Mouse (Mus musculus): ENCODE measurements around the gene Pgm2l1. TPM values are rescaled to one million over a fixed set of nuclear protein-coding genes. Genes with fewer than 3 reads are reported as not detected.

The Pgm2l1 gene
- total RNA-seq, 1 experiment from 2014 or later, result 6.7 TPM

DNA sequence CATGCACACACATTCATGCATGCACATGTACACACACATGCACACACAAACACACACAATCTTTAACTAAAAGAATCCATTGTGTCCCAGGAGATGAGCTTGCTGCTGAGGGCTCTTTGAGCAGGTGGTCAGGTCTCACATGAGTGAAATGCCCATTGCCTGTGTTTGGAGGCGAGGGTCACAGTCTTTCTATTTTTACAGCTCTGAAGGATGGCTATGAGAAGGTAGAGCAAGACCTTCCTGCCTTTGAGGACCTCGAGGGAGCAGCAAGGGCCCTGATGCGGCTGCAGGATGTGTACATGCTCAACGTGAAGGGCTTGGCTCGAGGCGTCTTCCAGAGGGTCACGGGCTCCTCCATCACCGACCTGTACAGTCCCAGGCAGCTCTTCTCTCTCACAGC lies 66.4 kb downstream of the Pgm2l1 start:
- no peak for DNase-seq

DNA sequence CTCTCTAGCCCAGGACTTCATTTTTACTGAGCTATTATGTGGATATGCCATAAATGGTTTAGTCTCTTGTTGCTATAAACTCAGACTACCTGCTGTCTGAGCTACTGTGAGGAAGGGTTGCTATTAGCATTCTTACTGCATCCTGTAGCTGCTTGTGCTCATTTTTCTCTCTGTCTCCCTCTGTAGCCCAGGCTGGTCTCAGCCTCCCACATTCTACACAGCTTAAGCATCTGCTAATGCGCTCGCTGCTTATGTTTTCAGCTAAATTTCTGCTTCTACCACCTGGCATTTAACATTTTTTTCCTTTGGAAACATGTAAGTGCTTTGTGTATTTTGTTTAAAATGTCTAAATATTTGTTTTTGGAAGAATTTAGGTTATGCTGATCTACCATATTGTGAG lies 68.6 kb downstream of the Pgm2l1 start:
- no peak for DNase-seq

DNA sequence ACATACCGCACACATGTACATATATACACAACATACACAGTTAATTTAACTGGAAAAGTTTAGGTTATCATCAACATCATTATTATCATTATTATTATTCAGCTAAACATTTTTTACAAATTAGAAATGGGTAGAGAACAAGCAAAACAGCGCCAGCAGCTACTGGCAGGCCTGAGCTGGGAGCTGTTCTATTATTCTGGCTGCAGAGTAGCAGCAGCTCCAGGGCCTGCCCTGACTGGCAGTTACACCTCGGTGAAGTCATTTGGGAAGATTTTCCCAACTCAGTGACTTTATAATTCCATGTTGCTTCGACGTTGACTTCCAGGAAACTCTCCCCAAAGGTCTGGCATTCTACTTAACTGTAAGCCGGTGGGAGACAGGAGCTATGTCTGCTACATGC lies 69.5 kb downstream of the Pgm2l1 start:
- no peak for DNase-seq

DNA sequence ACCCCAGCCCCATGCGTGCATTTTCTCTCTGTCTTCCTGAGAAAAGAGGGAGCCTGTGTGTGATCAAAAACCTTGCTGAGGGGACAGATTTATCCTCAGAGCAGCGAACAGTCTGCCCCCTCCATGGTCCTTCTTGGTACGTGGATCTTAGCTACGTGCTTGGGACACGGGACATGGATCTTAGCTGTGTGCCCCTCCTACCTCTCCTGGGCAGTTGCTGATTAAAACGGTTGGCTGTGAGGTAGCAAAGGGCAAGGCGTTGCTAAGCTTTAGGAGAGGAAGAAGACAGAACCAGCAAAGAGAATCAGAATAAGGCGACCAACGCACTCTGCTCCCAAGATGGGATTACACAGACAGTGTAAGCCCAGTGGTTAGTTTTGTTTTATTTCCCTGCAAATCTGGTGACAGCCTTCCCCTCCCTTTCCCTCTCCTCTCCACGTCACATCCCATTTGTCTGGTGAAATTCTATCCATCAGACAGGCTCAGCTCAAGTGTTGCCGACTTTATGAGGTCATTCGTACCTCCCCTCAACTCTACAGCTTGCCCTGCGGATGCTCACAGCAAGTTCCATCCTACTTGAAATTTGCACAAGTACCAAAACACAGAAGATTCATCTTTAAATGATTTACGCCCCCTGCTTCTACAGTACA lies 71.8 kb downstream of the Pgm2l1 start:
- DNase-seq, result no peak

- DNase-seq, result no peak
These were observed 74.2 kb downstream of the Pgm2l1 start for GRCm38 (mm10) chr7:100301390-100301789.

DNA sequence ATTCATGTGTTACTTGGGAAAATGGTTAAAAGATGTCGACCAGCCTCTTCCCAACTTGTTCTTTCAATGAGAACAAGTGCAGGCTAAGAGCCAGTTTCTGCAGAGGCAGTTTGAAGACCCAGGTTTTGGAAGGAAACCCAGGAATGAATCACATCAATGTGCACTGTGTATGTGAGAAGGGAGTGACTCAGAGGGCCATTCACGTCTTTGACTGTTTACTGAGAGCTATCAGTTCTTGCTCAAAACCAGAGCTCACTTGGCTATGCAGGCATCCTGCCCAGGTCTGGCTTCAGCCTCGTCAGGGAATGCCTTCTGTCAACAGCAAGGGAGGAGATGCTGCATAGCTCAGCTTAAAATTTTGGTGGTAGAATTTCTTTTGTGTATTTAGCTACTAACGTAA lies 75.1 kb downstream of the Pgm2l1 start:
- DNase-seq, result peak; percentile 69

DNA sequence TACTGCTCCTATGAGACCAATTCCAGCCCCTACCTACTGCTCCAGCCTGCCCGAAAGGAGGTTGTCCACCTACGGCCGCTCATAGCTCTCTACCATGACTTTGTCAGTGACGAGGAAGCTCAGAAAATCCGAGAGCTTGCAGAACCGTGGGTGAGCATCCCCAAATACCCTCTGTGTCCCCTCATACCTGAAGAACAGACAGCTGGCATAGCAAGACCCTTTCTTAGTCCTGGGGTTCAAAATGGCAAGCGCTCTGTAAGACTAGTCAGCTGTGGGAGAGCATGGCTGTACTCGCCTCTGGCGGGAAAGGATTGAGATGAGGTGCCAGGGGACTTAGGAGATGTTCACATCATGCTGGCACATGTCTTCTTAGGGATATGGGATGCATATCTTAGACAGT lies 78.7 kb downstream of the Pgm2l1 start:
- DNase-seq, result no peak

- DNase-seq, result no peak
These were observed 80.9 kb downstream of the Pgm2l1 start for GRCm38 (mm10) chr7:100307872-100308653.

DNA sequence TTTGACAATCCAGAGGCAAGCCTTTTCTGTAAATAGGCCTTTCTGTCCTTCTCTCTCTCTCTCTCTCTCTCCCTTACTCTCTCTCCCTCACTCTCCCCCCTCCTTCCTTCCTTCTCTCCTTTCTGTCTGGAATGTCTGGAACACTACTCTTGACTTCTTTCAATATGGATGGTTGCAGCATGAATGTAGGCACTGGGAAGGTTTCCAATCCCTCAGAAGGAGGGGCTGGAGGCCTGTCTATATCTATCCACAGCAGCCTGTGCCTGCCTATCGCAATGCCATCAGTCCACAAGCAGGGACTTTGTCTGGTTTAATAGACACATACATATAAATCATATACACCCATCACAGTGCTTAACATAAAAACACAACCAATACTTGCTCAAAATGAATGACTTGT lies 82.0 kb downstream of the Pgm2l1 start:
- DNase-seq, result no peak

- no peak for DNase-seq
These were observed 82.5 kb downstream of the Pgm2l1 start for GRCm38 (mm10) chr7:100309679-100310078.

DNA sequence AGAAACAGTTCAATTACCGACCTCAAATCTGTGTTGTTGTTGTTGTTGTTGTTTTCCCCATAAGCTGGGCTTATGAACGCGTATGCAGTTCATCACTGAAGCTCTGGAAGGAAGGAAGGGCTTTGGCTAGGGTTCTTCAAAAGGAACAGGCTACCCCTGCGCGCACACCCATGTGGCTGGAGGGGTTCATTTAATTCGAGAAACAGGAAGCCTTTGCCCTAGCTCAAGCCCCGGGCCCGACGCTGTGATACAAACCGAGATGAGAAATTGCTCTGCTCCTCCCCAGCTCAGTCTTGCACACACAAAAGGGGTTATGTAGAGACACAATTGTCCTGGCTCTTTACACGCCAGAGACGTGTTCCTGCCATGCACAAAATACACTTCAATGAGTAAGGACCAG lies 83.1 kb downstream of the Pgm2l1 start:
- DNase-seq, result no peak

GRCm38 (mm10) chr7:100312716-100313115 lies 85.5 kb downstream of the Pgm2l1 start:
- no peak for DNase-seq

DNA sequence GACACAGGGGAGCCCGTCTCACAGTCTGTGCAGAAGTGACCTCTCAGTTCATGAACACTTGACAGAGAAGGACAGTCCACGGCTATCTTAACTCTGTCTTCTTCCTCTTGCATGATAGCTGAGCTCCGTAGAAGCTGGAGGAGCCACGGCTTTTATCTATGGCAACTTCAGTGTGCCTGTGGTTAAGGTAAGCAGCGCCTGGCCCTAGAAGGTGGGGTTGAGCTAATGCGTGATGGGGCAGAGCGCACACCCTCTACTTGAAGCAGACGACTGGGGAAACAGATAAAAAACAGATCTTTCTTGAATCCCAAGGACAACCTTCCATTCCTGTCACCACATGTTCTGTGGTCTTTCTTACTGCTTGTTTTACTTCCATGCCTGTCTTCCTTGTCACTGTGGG lies 89.7 kb downstream of the Pgm2l1 start:
- DNase-seq, result no peak

DNA sequence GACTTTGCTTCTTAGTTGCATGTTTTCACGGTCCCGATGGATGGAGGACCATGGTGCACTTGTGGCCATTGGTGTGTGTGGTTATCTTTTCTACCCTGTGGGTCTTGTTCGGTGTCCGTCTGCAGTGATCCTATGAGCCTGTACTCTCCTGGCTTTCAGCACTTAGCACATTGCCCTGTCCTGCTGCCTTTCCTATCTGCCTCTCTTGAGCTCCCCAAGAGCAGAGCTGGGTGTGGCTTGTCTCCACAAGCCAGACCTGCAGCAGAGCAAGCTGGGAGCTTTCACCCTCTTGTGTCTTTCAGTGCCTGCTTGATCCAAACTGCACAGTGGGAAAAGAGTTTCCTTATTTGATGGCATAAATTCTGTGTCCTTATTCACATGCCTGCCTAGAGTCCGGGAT lies 90.3 kb downstream of the Pgm2l1 start:
- no peak for DNase-seq

DNA sequence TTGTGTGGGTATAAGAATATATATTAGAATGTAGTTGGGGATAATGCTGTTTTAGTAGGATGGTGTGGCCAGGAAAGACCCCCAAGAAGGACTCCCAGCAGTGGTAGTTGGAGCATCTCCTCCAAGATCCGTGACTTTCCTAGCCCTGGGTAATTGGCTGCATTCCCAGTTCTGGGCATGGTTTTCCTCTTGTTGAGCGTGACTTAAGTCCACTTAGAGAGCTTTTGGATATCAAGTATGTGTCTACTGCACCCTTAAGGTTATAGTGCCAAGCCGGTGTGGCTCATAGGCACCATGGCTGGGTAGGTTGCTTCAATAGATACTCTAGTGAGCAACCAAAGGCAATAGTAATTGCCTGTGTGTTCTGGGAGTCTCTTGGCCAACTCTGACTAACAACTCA lies 96.5 kb downstream of the Pgm2l1 start:
- peak; percentile 37 for DNase-seq

DNA sequence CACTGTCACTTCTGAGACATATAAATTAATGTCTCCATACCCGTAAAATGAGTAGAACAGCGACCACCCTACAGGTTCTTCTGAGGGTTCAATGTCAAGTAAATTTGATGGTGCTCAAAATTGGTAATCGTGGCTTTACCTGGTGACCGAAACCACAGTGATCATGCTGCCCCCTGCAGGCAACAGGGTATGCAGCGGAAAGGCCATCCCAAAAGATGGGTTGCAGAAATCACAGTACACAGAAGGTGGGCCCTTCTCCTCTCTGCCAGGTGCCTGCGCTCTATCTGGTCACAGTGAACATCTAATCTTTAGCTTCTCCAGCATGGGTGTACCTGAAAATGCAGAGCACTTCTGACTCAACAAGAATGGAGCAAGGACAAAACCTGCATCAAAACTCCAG lies 98.3 kb downstream of the Pgm2l1 start:
- peak; percentile 56 for DNase-seq

DNA sequence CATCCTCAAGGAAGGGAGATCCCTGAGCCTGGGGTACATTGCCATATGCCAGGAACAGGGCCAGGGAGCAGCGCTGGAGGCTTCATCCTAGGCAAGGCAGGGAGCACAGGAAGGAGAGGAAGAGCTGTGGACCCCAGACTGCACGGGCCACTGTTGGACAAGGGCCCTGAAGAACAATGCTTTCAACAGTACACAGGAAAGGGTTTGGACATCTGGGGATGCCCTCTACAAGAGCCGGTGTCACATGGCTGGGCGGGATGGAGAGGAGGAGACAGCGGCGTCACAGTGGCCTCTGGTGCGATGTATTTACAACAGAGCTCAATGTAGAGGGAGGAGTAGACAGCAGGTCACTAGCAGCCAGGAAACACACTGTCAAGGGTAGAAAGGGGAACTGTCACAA lies 100.3 kb downstream of the Pgm2l1 start:
- peak; percentile 28 for DNase-seq

Other genes with a start within 250 kb of the Pgm2l1 start
- 18.6 and 19.1 TPM in 2 replicates for gene Rnf169, start 246.9 kb upstream of the Pgm2l1 start, total RNA-seq (2021)
- gene Chrdl2, start 221.2 kb upstream of the Pgm2l1 start, total RNA-seq (2021), result 0.26 TPM in 1 of 2 replicates, not detected in the other
- gene Pold3, start 105.8 kb upstream of the Pgm2l1 start, total RNA-seq (2021), result 22.5 and 30.0 TPM in 2 replicates
- gene Lipt2, start 68.1 kb upstream of the Pgm2l1 start, total RNA-seq (2021), result 5.7 and 7.0 TPM in 2 replicates
- 2.0 and 2.6 TPM in 2 replicates for gene Kcne3, start 50.9 kb upstream of the Pgm2l1 start, total RNA-seq (2021)
- 1.4 and 1.8 TPM in 2 replicates for gene P4ha3, start 58.1 kb downstream of the Pgm2l1 start, total RNA-seq (2021)
- 21.3 and 21.4 TPM in 2 replicates for gene C2cd3, start 144.8 kb downstream of the Pgm2l1 start, total RNA-seq (2021)
- gene Ppme1, start 144.9 kb downstream of the Pgm2l1 start, total RNA-seq (2021), result 53.4 and 55.1 TPM in 2 replicates
- gene Ucp3, start 245.6 kb downstream of the Pgm2l1 start, total RNA-seq (2021), result 41.2 and 43.0 TPM in 2 replicates